Mouse (Mus musculus) kidney, postnatal 36 days (tissue): ENCODE measurements around the gene Pus10.

Experiments
- DNase-seq, 2 experiments: peaks; one replicate each; pipeline ENCODE4 v3.0.0; 2021 to 2022; ENCODE audit warnings: mixed read lengths in 2 of 2

Gene Pus10

DNA sequence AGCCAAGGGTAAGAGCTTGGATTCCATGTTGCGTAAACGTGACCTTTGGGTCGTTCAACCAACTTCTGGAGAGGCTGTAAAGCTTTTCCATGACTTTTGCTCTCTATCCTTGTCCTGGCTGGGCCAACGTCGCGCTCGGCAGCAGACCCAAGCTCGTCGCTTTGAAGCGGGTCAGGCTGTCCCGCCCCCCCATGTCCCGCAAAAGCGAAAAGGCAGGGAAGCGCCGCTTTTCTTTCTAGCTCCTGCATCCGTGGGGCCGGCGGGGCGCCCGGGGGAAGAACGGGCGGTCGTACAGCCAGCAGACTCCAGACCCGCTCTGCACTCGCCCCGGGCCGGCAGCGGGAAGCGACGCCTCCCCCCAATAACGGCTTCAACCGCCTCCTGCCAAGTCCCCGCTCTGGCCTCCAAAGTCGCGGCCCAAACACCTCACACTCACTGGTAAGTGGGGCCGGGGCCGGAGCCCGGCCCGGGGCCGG is at the start of gene Pus10:
TSS of gene Pus10 (plus strand) at position 364 of the 476 bp plus-strand sequence.
- peak; percentile 74 to 80 for DNase-seq

DNA sequence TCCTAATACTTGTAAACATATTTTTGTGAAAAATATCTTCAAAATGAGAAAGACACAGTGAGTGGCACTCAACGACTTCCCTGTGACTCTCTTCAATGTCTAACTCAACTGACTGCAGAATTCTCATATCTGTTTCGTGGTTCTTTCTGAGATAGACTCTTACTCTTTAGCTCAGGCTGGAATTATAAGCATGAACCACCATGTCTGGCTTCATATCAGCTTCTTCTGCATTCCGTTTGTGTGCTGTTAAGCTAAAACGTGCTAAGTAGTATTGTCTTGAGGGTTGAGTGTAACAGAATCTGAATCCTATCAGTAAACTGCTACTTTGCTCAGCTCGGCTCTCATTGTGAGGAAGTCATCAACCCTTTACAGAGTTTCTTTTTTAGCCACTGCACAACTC is 46.5 kb upstream of the Pus10 start:
- DNase-seq, result no peak

DNA sequence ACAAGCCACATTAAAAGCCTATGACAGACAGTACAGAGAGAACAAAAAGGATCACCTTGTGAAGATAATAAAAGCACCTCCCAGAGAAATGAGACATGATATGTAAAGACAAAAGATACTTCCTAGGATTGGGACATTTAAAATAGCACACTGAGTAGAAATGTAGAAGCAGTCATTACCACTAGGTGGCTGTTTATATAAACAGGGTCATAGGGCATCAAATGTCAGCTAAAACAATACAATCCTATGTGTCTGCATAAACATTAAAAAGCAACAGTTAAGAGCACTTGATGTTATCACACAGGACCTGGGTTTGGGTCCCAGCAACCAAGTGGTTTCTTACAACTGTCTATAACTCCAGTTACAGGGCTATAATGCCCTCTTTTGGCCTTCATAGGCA is 34.8 kb upstream of the Pus10 start:
- DNase-seq, result no peak

- peak; percentile 86 to 90 for DNase-seq
These were observed 32.3 kb upstream of the Pus10 start, which contains the start of gene 0610010F05Rik for GRCm38 (mm10) chr11:23632945-23633878. Gene 0610010F05Rik, minus strand, starts transcription at chr11:23633639.

GRCm38 (mm10) chr11:23633879-23634215 is 31.6 kb upstream of the Pus10 start:
- DNase-seq, result no peak

- no peak for DNase-seq
These were observed 30.9 kb upstream of the Pus10 start for GRCm38 (mm10) chr11:23634573-23634972.

- no peak for DNase-seq
These were observed 18.0 kb upstream of the Pus10 start for GRCm38 (mm10) chr11:23647431-23647830.

GRCm38 (mm10) chr11:23647835-23648234 is 17.6 kb upstream of the Pus10 start:
- no peak for DNase-seq

GRCm38 (mm10) chr11:23653666-23654065 is 11.8 kb upstream of the Pus10 start:
- no peak for DNase-seq

GRCm38 (mm10) chr11:23657791-23658190 is 7.7 kb upstream of the Pus10 start:
- no peak for DNase-seq

GRCm38 (mm10) chr11:23664232-23664631 is 1.2 kb upstream of the Pus10 start:
- DNase-seq, result no peak

GRCm38 (mm10) chr11:23665798-23666501 is 476 bp downstream of the Pus10 start, which contains the start of gene Pex13:
Gene Pex13, minus strand, starts transcription at chr11:23665959.
- DNase-seq, result peak; percentile 94 to 96

DNA sequence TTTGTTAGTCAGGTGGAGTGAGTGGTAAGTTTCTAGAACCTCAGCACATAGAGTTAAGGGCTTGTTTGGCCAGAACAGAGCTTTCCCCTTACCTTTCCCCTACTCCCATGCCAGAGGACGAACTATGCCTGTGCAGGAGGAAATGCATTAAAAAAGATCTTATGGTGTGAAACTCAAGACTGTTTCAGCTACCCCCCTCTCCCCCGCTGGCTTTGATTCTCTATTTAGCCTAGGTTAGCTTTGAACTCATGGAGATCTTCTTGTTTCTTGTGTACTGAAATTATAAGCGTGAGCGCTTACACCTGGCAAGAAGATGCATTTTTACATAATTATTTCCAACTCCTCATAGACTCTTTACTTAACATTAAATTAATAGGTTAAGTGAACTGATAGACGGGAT is 1.1 kb downstream of the Pus10 start:
- no peak for DNase-seq

- peak; percentile 26 to 37 for DNase-seq
These were observed 1.7 kb downstream of the Pus10 start for GRCm38 (mm10) chr11:23667128-23667527.

- DNase-seq, result no peak
These were observed 6.8 kb downstream of the Pus10 start for GRCm38 (mm10) chr11:23672256-23672749.

GRCm38 (mm10) chr11:23676100-23676499 is 10.6 kb downstream of the Pus10 start:
- no peak for DNase-seq

DNA sequence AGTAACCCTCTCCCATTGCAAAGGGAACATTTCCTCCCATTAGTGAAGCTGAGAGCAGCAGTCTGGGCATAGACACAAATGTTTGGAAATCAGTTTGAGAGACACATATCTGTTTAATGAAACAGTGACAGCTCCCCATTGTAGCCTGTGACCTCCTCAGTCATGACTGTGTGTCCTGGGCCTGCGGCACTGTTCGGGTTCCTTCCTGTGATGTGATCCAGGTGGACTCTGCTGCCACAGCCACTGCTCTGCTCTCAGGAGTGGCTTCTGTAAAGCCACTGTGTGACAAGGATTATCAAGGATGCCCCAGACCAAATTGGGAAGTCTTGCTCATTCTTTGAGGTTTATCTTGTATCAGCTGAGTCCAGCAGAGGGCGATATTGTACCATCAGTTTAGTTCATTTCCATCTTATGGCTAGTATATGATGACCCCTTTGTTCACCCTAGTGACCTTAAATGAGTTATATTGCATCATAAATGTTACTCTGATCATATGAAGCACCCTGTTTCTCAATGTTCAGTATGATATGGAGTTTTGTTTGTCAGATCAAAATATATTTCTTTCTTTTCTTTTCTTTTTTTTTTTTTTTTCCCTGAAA is 13.7 kb downstream of the Pus10 start:
- peak; percentile 57 to 79 for DNase-seq

- no peak for DNase-seq
These were observed 15.0 kb downstream of the Pus10 start for GRCm38 (mm10) chr11:23680435-23680950.

- no peak for DNase-seq
These were observed 17.1 kb downstream of the Pus10 start for GRCm38 (mm10) chr11:23682561-23682960.

GRCm38 (mm10) chr11:23686671-23687070 is 21.2 kb downstream of the Pus10 start:
- DNase-seq, result no peak

GRCm38 (mm10) chr11:23688060-23688459 is 22.6 kb downstream of the Pus10 start:
- no peak for DNase-seq

- DNase-seq, result no peak
These were observed 27.8 kb downstream of the Pus10 start for GRCm38 (mm10) chr11:23693286-23693685.

DNA sequence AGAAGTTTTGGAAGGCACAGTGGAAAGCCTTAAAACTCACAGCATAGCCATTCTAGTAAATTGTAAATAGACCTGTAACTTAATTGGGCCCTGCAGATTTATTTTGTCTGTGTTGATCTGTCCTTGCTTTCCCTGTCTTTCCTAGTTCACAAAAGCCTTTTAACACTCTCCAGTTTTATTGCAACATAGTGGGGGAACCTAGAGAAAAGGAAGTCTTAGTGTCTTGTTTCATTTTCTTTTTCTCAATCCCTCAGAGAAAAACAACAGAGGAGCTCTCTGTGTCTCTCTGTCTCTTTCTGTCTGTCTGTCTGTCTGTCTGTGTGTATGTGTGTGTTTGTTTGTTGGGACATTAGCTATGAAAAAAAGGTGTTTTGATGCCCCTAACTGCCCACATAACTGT is 30.4 kb downstream of the Pus10 start:
- no peak for DNase-seq
